Mouse (Mus musculus): ENCODE results near the gene Pdcd11. TPM values are rescaled to one million over a fixed set of nuclear protein-coding genes. Genes with fewer than 3 reads are reported as not detected.

Pdcd11 gene
- polyA plus RNA-seq, 1 experiment, result 11.3 TPM

DNA sequence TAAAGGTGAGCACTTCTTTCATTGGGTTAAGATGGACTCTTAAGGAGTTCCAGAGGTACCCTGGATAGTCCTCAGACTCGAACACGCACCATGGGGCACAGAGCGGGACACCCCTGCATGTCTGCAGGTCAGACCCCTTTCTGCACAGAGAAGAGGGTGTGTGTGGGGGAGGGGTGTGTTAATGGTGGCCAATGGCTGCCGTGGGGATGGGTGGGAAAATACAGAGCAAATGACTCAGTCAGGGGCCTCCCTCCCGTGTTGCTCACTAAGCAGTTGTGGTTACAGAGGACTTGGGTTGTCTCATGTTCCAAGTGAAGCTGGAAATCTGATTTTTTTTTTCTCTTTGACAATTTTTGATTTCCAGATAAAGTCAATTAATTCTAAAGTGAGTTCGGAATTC lies 51.9 kb downstream of the Pdcd11 start:
- Histone ChIP-seq H3K27ac (ENCODE audit: insufficient read depth, low read length) (no peak overlapping the region), H3K4me1 (ENCODE audit: control insufficient read depth, insufficient read depth, low read length) (0 out of 2 replicates have a peak, but pooled peaks cover 3% of the 10 kb centered on the region), H3K4me3 (ENCODE audit: insufficient read depth, low read length) (no peak overlapping the region)
- TF ChIP-seq CTCF (IDR thresholded peaks at IDR 0.05; ENCODE audit: extremely low read depth, insufficient read depth, low read length) (no peak), POLR2A (IDR thresholded peaks at IDR 0.05; ENCODE audit: extremely low read depth, insufficient read depth, low read length) (no peak)

DNA sequence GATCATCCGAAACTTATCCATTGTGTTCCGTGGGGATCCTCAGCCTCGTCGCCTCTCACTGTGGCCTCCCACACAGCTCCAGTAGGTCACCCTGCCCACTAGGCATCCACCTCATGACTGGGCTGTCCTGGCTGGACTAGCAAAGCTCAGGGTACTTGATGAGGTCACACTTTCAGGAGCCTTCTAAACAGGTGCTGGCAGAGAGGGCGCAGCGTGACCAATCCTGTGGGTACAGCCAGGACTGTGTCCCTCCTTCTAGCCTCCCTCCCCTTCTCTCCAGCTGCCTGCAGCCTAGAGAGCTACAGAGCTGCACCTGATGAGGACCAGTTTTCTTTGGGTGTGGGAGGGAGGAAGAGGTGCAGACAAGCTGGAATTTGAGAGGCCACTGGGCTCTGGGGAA lies 53.6 kb downstream of the Pdcd11 start, which contains the start of gene Calhm1:
Calhm1 (minus strand) TSS at position 101 of the 400 bp plus-strand sequence.
- no peak for TF ChIP-seq CTCF (IDR thresholded peaks at IDR 0.05; ENCODE audit: extremely low read depth, insufficient read depth, low read length)
- no peak for TF ChIP-seq POLR2A (IDR thresholded peaks at IDR 0.05; ENCODE audit: extremely low read depth, insufficient read depth, low read length)
- Histone ChIP-seq H3K27ac (ENCODE audit: insufficient read depth, low read length) (no peak within 1 kb of the TSS), H3K4me1 (ENCODE audit: control insufficient read depth, insufficient read depth, low read length) (0 out of 2 replicates have a peak, but pooled peaks cover 3% of the 10 kb centered on the region), H3K4me3 (ENCODE audit: insufficient read depth, low read length) (no peak within 1 kb of the TSS)

DNA sequence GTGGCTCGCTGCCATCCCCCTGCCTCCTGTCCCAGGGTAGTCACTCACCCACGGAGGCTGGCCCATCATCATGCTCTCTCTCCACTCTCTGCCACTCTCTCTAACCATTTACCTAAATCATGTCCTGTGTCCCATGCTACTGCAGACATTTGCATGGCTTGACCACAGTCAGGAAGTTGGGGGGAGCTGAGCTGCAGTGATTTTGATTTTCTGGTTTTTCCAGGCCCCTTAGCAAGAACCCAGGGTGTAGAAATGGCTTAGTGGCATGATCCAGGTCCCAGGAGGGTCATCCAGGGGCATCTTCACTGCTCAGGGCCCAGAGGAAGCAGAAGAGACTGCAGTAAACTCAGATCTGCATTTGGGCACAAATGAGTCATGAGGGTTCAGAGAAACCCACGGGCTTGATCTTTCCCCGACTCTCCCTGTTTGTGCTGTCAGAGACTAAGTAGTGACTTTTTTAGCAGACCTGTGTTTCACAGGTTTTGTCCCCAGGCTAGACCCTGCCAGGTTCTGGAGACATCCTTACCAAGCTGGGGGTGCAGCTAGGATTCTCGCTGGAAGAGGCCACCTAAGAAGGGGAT lies 57.8 kb downstream of the Pdcd11 start:
- Histone ChIP-seq H3K4me3 (ENCODE audit: insufficient read depth, low read length) (no peak overlapping the region), H3K27ac (ENCODE audit: insufficient read depth, low read length) (no peak overlapping the region)
- TF ChIP-seq POLR2A (IDR thresholded peaks at IDR 0.05; ENCODE audit: extremely low read depth, insufficient read depth, low read length) (no peak), CTCF (IDR thresholded peaks at IDR 0.05; ENCODE audit: extremely low read depth, insufficient read depth, low read length) (no peak)

DNA sequence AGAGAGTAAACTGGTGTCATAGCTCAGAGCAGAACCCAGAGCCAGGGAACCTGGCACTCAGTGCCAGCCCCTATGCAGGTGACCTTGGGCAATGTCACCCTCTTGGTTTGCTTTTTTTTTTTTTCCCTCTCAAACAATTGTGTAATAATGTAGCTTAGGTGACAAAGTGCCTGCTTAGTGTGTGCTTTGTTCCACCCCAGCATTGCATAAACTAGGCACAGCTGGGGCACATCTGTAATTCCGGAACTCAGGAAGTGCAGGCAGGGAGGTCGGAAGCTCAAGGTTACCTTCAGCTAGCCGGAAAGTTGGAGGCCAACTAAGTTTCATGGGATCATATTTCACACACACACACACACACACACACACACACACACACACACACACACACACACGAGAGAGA lies 59.3 kb downstream of the Pdcd11 start:
- Histone ChIP-seq H3K27ac (ENCODE audit: insufficient read depth, low read length) (no peak overlapping the region), H3K4me3 (ENCODE audit: insufficient read depth, low read length) (no peak overlapping the region), H3K4me1 (ENCODE audit: control insufficient read depth, insufficient read depth, low read length) (no peaks in the 10 kb centered on the region)
- TF ChIP-seq CTCF (IDR thresholded peaks at IDR 0.05; ENCODE audit: extremely low read depth, insufficient read depth, low read length) (no peak), POLR2A (IDR thresholded peaks at IDR 0.05; ENCODE audit: extremely low read depth, insufficient read depth, low read length) (no peak)

More for the DNA sequence above, 57.8 kb downstream of the Pdcd11 start:
- no peaks in the 10 kb centered on the region for H3K4me1 ChIP-seq (ENCODE audit: control insufficient read depth, insufficient read depth, low read length)

DNA sequence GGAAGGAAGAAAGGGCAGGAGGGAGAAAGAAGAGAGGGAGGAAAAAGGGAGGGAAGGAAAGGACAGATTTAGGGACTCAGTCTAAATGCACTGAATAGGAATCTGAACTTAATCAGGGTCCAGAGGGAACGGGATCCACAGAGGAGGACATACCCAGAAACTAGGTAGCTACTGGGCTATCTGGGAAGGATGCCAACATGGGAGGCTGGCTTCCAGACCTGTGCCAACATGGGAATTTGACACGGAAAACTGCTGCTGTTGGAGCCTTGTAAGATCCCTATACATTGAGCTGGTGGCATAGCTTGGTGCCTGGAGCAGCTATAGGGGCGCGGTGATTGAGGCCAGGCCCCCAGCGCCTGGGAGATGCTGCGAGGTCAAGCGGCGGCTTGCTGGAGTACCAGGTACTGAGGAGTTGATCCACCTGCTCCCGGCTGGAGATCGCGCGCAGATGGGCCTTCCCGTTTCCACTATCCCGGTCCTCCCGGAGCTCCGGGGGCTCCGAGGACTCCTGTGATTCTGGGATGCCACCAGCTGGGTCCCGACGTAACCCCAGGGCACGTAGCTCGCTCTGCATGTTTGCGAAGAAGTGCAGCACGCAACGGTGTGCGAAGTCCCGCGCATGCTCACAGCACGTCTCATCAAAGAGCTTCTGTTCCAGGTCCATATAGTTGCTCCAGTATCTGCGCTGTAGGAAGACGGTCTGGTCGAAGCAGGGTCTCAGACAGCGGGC lies 60.9 kb downstream of the Pdcd11 start:
- TF ChIP-seq CTCF (IDR thresholded peaks at IDR 0.05; ENCODE audit: extremely low read depth, insufficient read depth, low read length), result no peak
- peak; percentile 53; the same call in 1 of the 2 replicates for TF ChIP-seq POLR2A (IDR thresholded peaks at IDR 0.05; ENCODE audit: extremely low read depth, insufficient read depth, low read length)
- no peak overlapping the region for H3K27ac ChIP-seq (ENCODE audit: insufficient read depth, low read length)
- no peaks in the 10 kb centered on the region for H3K4me1 ChIP-seq (ENCODE audit: control insufficient read depth, insufficient read depth, low read length)
- peak overlapping the region; percentile 4 for H3K4me3 ChIP-seq (ENCODE audit: insufficient read depth, low read length)

DNA sequence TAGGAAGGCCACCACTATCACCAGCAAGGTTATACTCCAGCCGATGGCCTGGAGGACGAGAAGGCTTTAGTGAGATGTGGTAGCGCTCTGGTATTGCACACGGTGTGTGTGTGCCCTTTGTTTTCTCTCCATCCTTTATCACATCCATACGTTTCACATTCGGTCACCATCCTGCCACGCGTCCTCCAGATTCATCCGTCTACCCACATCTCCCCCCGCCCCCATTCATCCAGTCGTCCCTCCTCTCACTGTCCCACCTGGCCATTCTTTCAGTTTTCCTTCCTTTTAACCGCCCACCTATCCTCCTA lies 61.4 kb downstream of the Pdcd11 start:
- Histone ChIP-seq H3K4me3 (ENCODE audit: insufficient read depth, low read length) (peak overlapping the region; percentile 4; the same call in 1 of the 2 replicates), H3K27ac (ENCODE audit: insufficient read depth, low read length) (no peak overlapping the region), H3K4me1 (ENCODE audit: control insufficient read depth, insufficient read depth, low read length) (no peaks in the 10 kb centered on the region)
- TF ChIP-seq CTCF (IDR thresholded peaks at IDR 0.05; ENCODE audit: extremely low read depth, insufficient read depth, low read length), result no peak
- no peak for TF ChIP-seq POLR2A (IDR thresholded peaks at IDR 0.05; ENCODE audit: extremely low read depth, insufficient read depth, low read length)

DNA sequence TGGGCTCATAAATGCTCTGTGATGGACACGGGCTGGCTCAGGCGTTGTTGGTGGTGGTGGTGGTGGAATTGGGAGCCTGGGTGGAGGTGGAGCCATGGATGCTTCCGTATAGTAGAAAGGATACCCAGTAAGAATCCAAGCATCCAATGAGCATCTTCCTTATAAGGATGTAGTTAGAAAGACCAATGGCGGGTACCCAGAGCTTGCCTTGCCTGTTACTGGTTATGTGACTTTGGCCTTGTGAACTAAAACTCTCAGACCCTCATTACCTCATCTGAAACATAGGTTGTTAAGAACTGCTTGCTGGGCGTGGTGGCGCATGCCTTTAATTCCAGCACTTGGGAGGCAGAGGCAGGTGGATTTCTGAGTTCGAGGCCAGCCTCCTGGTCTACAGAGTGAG lies 63.2 kb downstream of the Pdcd11 start:
- Histone ChIP-seq H3K4me3 (ENCODE audit: insufficient read depth, low read length) (no peak overlapping the region), H3K27ac (ENCODE audit: insufficient read depth, low read length) (no peak overlapping the region), H3K4me1 (ENCODE audit: control insufficient read depth, insufficient read depth, low read length) (no peaks in the 10 kb centered on the region)
- no peak for TF ChIP-seq CTCF (IDR thresholded peaks at IDR 0.05; ENCODE audit: extremely low read depth, insufficient read depth, low read length)
- no peak for TF ChIP-seq POLR2A (IDR thresholded peaks at IDR 0.05; ENCODE audit: extremely low read depth, insufficient read depth, low read length)

DNA sequence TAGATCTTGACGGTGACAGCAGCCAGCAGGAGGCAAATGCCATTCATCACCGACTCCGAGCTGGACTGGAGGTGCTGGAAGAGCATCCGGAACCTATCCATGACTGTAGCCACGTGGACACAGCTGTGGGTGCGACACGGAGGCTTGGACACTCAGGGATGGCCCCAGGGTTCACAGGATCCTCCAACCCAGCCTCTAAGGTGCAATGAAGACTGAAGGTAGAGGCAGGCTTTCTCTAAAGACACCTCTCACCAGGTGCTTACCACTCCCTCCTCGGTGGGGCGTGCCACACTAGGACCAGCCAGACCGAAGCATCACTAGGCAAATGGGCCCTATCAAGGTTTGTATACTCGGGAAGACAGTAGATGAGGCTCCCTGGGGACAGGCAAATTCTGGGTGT lies 67.1 kb downstream of the Pdcd11 start, which contains the start of gene Calhm3:
Calhm3 (minus strand) TSS at position 101 of the 400 bp plus-strand sequence.
- TF ChIP-seq POLR2A (IDR thresholded peaks at IDR 0.05; ENCODE audit: extremely low read depth, insufficient read depth, low read length), result no peak
- TF ChIP-seq CTCF (IDR thresholded peaks at IDR 0.05; ENCODE audit: extremely low read depth, insufficient read depth, low read length), result no peak
- H3K27ac ChIP-seq (ENCODE audit: insufficient read depth, low read length), result no peak within 1 kb of the TSS
- no peak within 1 kb of the TSS for H3K4me3 ChIP-seq (ENCODE audit: insufficient read depth, low read length)
- no peaks in the 10 kb centered on the region; the same call in 1 of the 2 replicates for H3K4me1 ChIP-seq (ENCODE audit: control insufficient read depth, insufficient read depth, low read length)

DNA sequence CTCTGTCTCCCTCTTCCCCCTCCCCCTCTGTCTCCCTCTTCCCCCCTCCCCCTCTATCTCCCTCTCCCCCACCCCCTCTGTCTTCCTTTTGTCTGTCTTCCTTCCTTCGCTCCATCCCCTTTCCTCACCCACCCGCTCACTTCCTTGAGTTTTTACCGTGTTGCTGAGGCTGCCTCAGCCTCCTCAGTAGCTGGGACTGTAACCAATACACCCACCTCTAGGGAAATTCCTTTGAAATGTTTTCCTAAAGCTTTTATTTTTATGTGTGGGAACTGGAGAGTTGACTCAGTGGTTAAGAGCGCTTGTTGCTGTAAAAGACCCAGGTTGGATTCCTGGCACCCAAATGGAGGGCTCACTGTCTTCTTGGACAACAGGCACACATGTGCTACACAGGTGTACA lies 71.1 kb downstream of the Pdcd11 start:
- TF ChIP-seq CTCF (IDR thresholded peaks at IDR 0.05; ENCODE audit: extremely low read depth, insufficient read depth, low read length) (no peak), POLR2A (IDR thresholded peaks at IDR 0.05; ENCODE audit: extremely low read depth, insufficient read depth, low read length) (no peak)

More for the DNA sequence above, 71.1 kb downstream of the Pdcd11 start:
- Histone ChIP-seq H3K4me1 (ENCODE audit: control insufficient read depth, insufficient read depth, low read length) (no peaks in the 10 kb centered on the region; the same call in 1 of the 2 replicates), H3K4me3 (ENCODE audit: insufficient read depth, low read length) (no peak overlapping the region), H3K27ac (ENCODE audit: insufficient read depth, low read length) (no peak overlapping the region)
